In genomic region chr4:133938077-133938476, GRCm38 (mm10) we compare ENCODE assay signal across 24 mouse cellular contexts. TPM values are rescaled to one million over a fixed set of nuclear protein-coding genes. Genes with fewer than 3 reads are reported as not detected.
DNase-seq lines count a peak whose midpoint lies in the region; ATAC-seq and TF ChIP-seq lines count a peak whose summit lies in the region.
"Had no signal": no experiment of that assay in that cellular context is flagged by ENCODE, and none has a peak within 500 bp of the region (broad histone marks: within the 10 kb centered on the region; RNA-seq: fewer than 3 reads in every experiment).

No protein-coding gene starts in this region.

- H3K27ac ChIP-seq in heart, embryonic 10.5 days, result peak overlapping the region; percentile 22; the same call in 1 of the 2 replicates
- peak overlapping the region; percentile 24; the same call in 1 of the 2 replicates for H3K27ac ChIP-seq in heart, embryonic 13.5 days (replicated peaks)
- H3K27ac ChIP-seq: hindbrain, embryonic 12.5 days; hindbrain, embryonic 15.5 days had no signal

- WGBS in heart, embryonic 10.5 days, result 37% methylated on average over 2 of the region's 2 CpGs
- 21% methylated on average over 2 of the region's 2 CpGs for WGBS in heart, embryonic 13.5 days

- H3K4me2 ChIP-seq in heart, embryonic 13.5 days, result no peak overlapping the region
- no peak overlapping the region for H3K4me2 ChIP-seq in myocyte (ENCODE audit: low read depth)
- H3K4me2 ChIP-seq: hindbrain, embryonic 12.5 days; hindbrain, embryonic 15.5 days had no signal

- no peak overlapping the region for H3ac ChIP-seq in myocyte (ENCODE audit: control insufficient read depth, insufficient read length)

- DNase-seq in heart, embryonic 10.5 days (ENCODE audit: low spot score), result no peak
- DNase-seq in heart, adult 11 months, result no peak
- DNase-seq in heart, postnatal 4 days, result no peak
- DNase-seq in heart, postnatal 10 days, result peak; percentile 7 to 23
- no peak for DNase-seq in heart, postnatal 25 days (ENCODE audit: low spot score)
- DNase-seq in lung, postnatal 14 days, result no peak
- DNase-seq: adrenal gland, adult 8-10 months; adrenal gland, postnatal 36 days; B cell, adult 2 months; cerebellum, adult 18-20 months; cerebellum, adult 9-10 months; cerebellum, postnatal 14 days; forebrain, postnatal 0 days; gastrocnemius, postnatal 25 days; kidney, adult 2 months had no signal

- H3K36me3 ChIP-seq in heart, embryonic 10.5 days, result no peaks in the 10 kb centered on the region
- no peaks in the 10 kb centered on the region for H3K36me3 ChIP-seq in heart, embryonic 13.5 days
- H3K36me3 ChIP-seq in myocyte (ENCODE audit: control insufficient read depth, insufficient read depth), result no peaks in the 10 kb centered on the region
- H3K36me3 ChIP-seq: G1E; hindbrain, embryonic 12.5 days; hindbrain, embryonic 15.5 days had no signal

- TF ChIP-seq POLR2A in myocyte (IDR thresholded peaks at IDR 0.05; ENCODE audit: insufficient read length, low read depth), result no peak

- no peak for ATAC-seq in heart, embryonic 13.5 days (ENCODE audit: extremely low read depth, insufficient number of reproducible peaks, low FRiP score, low TSS enrichment)
- ATAC-seq: activated CD4-positive, CD25-positive, alpha-beta regulatory T cell, adult 4 months; forebrain, embryonic 14.5 days; forebrain, postnatal 0 days; intestine, postnatal 0 days had no signal

- H3K27me3 ChIP-seq in heart, embryonic 10.5 days (ENCODE audit: insufficient read depth, poor library complexity, severe bottlenecking), result no peaks in the 10 kb centered on the region
- H3K27me3 ChIP-seq in heart, embryonic 13.5 days (replicated peaks), result no peaks in the 10 kb centered on the region
- no peaks in the 10 kb centered on the region for H3K27me3 ChIP-seq in myocyte (ENCODE audit: control insufficient read depth, insufficient read depth, insufficient read length)
- H3K27me3 ChIP-seq: CH12.LX; hindbrain, embryonic 12.5 days; hindbrain, embryonic 15.5 days had no signal

- H3K9ac ChIP-seq in heart, embryonic 13.5 days, result no peak overlapping the region
- H3K9ac ChIP-seq: forebrain, postnatal 0 days; hindbrain, embryonic 12.5 days; hindbrain, embryonic 15.5 days had no signal

- no peak overlapping the region for H3K4me3 ChIP-seq in heart, embryonic 10.5 days
- no peak overlapping the region for H3K4me3 ChIP-seq in heart, embryonic 13.5 days
- H3K4me3 ChIP-seq in myocyte, result no peak overlapping the region
- H3K4me3 ChIP-seq: hindbrain, embryonic 12.5 days; hindbrain, embryonic 15.5 days had no signal

- intact Hi-C loops in heart, postnatal 10 days (cut with DNase I), result no loop called here
- intact Hi-C loops in heart, postnatal 25 days (cut with DNase I), result no loop called here

- no peaks in the 10 kb centered on the region for H3K79me2 ChIP-seq in myocyte (ENCODE audit: control insufficient read depth, insufficient read depth)

- no peaks in the 10 kb centered on the region for H3K9me3 ChIP-seq in heart, embryonic 10.5 days
- H3K9me3 ChIP-seq in heart, embryonic 13.5 days, result no peaks in the 10 kb centered on the region
- H3K9me3 ChIP-seq: G1E; hindbrain, embryonic 12.5 days; hindbrain, embryonic 15.5 days had no signal

- peaks cover 32% of the 10 kb centered on the region for H3K4me1 ChIP-seq in heart, embryonic 10.5 days
- H3K4me1 ChIP-seq in heart, embryonic 13.5 days, result peaks cover 26% of the 10 kb centered on the region
- H3K4me1 ChIP-seq: hindbrain, embryonic 12.5 days; hindbrain, embryonic 15.5 days had no signal

TF ChIP-seq in myocyte, 11 proteins besides CTCF, POLR2A, EP300 and RAD21:
- no peak for TF ChIP-seq E2F4 (IDR thresholded peaks at IDR 0.05; ENCODE audit: insufficient read depth)
- peak in 1 of 3 experiments; percentile 38 for TF ChIP-seq MYOG (IDR thresholded peaks at IDR 0.05; ENCODE audit: control insufficient read depth in 1 of 3, insufficient read depth in 1 of 3, insufficient read length in 2 of 3, low read depth in 2 of 3)
- peak in 2 of 3 experiments; percentile 22 to 28 for TF ChIP-seq MYOD1 (IDR thresholded peaks at IDR 0.05; ENCODE audit: control insufficient read depth in 1 of 3, insufficient read length in 2 of 3, low read depth in 2 of 3)
TF ChIP-seq in myocyte: peak in this region for 2.

RNA-seq across cellular contexts. Expression of gene Hmgn2, which starts 30.4 kb away (rescaled TPM):
- polyA plus RNA-seq in heart, embryonic 10.5 days (2016; fragmentation: Nextera tagmentation; extraction: Ambion mirVana), result 2,048 and 2,274 TPM in 2 replicates
- polyA plus RNA-seq in heart, embryonic 13.5 days (2015; fragmentation: Nextera tagmentation; extraction: Ambion mirVana), result 1,526 and 1,676 TPM in 2 replicates
- 100 to 1,000 TPM; 484 to 489 TPM for total RNA-seq in heart, postnatal 4 days (2021)
- total RNA-seq in heart, postnatal 10 days (2021), result 100 to 1,000 TPM; 254 to 266 TPM
- 100 to 1,000 TPM; 104 to 120 TPM for total RNA-seq in heart, postnatal 25 days (2021)
- polyA plus RNA-seq in myocyte (2012; fragmentation: generic; extraction: Trizol), result 108 TPM

RNA-seq across cellular contexts. Expression of gene Rps6ka1, which starts 50.5 kb away (rescaled TPM):
- polyA plus RNA-seq in heart, embryonic 10.5 days (2016; fragmentation: Nextera tagmentation; extraction: Ambion mirVana), result 31.1 and 39.9 TPM in 2 replicates
- polyA plus RNA-seq in heart, embryonic 13.5 days (2015; fragmentation: Nextera tagmentation; extraction: Ambion mirVana), result 18.3 and 18.9 TPM in 2 replicates
- total RNA-seq in heart, postnatal 4 days (2021), result 10 to 100 TPM in 1 of 2 experiments, 1 to 10 TPM in 1; 9.1 to 10.7 TPM
- 1 to 10 TPM; 9.1 to 9.3 TPM for total RNA-seq in heart, postnatal 10 days (2021)
- 1 to 10 TPM; 5.4 to 6.3 TPM for total RNA-seq in heart, postnatal 25 days (2021)
- polyA plus RNA-seq in myocyte (2012; fragmentation: generic; extraction: Trizol), result 1.7 TPM

Comparison
In these comparisons a context has a peak if more than half of its experiments do, and no peak if none do; other contexts are left out.
1. DNase-seq: peak in heart, postnatal 10 days (2 of 2); none in heart, embryonic 10.5 days (single experiment), heart, adult 11 months (single experiment), heart, postnatal 4 days (single experiment), heart, postnatal 25 days (single experiment) and lung, postnatal 14 days (single experiment).